Mouse (Mus musculus): ENCODE measurements around the gene Car7. TPM values are rescaled to one million over a fixed set of nuclear protein-coding genes. Genes with fewer than 3 reads are reported as not detected.

The Car7 gene
- polyA plus RNA-seq (2015; fragmentation: Nextera tagmentation; extraction: Ambion mirVana), result 0.84 and 0.87 TPM in 2 replicates

- Histone ChIP-seq H3K27me3 (replicated peaks; ENCODE audit: insufficient read depth, low read length) (no peaks in the 10 kb centered on the region), H3K9ac (replicated peaks; ENCODE audit: low read depth) (peak within 1 kb of the TSS; percentile 98), H3K4me2 (replicated peaks; ENCODE audit: low read depth, low read length) (peak within 1 kb of the TSS; percentile 79), H3K4me3 (ENCODE audit: low read depth, low read length) (peak within 1 kb of the TSS; percentile 93), H3K4me1 (ENCODE audit: insufficient read depth, low read depth, low read length) (peaks cover 3% of the 10 kb centered on the region; the same call in 1 of the 2 replicates), H3K36me3 (ENCODE audit: insufficient read depth, low read length) (peaks cover 5% of the 10 kb centered on the region; the same call in 1 of the 2 replicates), H3K9me3 (ENCODE audit: low read length) (no peaks in the 10 kb centered on the region), H3K27ac (ENCODE audit: low read length) (peak within 1 kb of the TSS; percentile 85)
- peak; percentile 98 for ATAC-seq
- WGBS, result 2% methylated on average over 68 of the region's 70 CpGs
- peak; percentile 98 for TF ChIP-seq CTCF (IDR thresholded peaks at IDR 0.05)
- TF ChIP-seq EP300 (IDR thresholded peaks at IDR 0.05), result no peak
- DNase-seq (ENCODE audit: low spot score), result peak; percentile 93
Measured at GRCm38 (mm10) chr8:104533971-104534778, at the start of gene Car7, which contains the start of gene Nae1. TSS of gene Car7 (plus strand) at chr8:104534689. TSS of gene Nae1 (minus strand) at chr8:104534637.

- Histone ChIP-seq H3K9ac (replicated peaks; ENCODE audit: low read depth) (peak within 1 kb of the TSS; percentile 54), H3K27me3 (replicated peaks; ENCODE audit: insufficient read depth, low read length) (no peaks in the 10 kb centered on the region), H3K9me3 (ENCODE audit: low read length) (no peaks in the 10 kb centered on the region), H3K4me2 (replicated peaks; ENCODE audit: low read depth, low read length) (peak within 1 kb of the TSS; percentile 100), H3K4me1 (ENCODE audit: insufficient read depth, low read depth, low read length) (no peaks in the 10 kb centered on the region; the same call in 1 of the 2 replicates), H3K4me3 (ENCODE audit: low read depth, low read length) (peak within 1 kb of the TSS; percentile 46), H3K27ac (ENCODE audit: low read length) (no peak within 1 kb of the TSS), H3K36me3 (ENCODE audit: insufficient read depth, low read length) (peaks cover 2% of the 10 kb centered on the region; the same call in 1 of the 2 replicates)
- 3% methylated on average over 62 of the region's 64 CpGs for WGBS
- peak; percentile 37 for DNase-seq (ENCODE audit: low spot score)
- TF ChIP-seq EP300 (IDR thresholded peaks at IDR 0.05) (no peak), CTCF (IDR thresholded peaks at IDR 0.05) (peak; percentile 30)
- peak; percentile 78 for ATAC-seq
Measured at GRCm38 (mm10) chr8:104509061-104510006, 25.2 kb upstream of the Car7 start, which contains the start of gene Terb1. TSS of gene Terb1 (minus strand) at chr8:104509910.

GRCm38 (mm10) chr8:104510134-104510533 is 24.4 kb upstream of the Car7 start:
- Histone ChIP-seq H3K4me1 (ENCODE audit: insufficient read depth, low read depth, low read length) (no peaks in the 10 kb centered on the region; the same call in 1 of the 2 replicates), H3K27ac (ENCODE audit: low read length) (no peak overlapping the region), H3K9me3 (ENCODE audit: low read length) (no peaks in the 10 kb centered on the region), H3K9ac (replicated peaks; ENCODE audit: low read depth) (no peak overlapping the region), H3K27me3 (replicated peaks; ENCODE audit: insufficient read depth, low read length) (no peaks in the 10 kb centered on the region), H3K36me3 (ENCODE audit: insufficient read depth, low read length) (peaks cover 9% of the 10 kb centered on the region), H3K4me2 (replicated peaks; ENCODE audit: low read depth, low read length) (no peak overlapping the region), H3K4me3 (ENCODE audit: low read depth, low read length) (no peak overlapping the region)
- DNase-seq (ENCODE audit: low spot score) (no peak), ATAC-seq (no peak)
- TF ChIP-seq CTCF (IDR thresholded peaks at IDR 0.05) (no peak), EP300 (IDR thresholded peaks at IDR 0.05) (no peak)
- WGBS, result 88% methylated on average over 3 of the region's 3 CpGs

- Histone ChIP-seq H3K4me1 (ENCODE audit: insufficient read depth, low read depth, low read length) (no peaks in the 10 kb centered on the region), H3K4me3 (ENCODE audit: low read depth, low read length) (no peak overlapping the region), H3K9ac (replicated peaks; ENCODE audit: low read depth) (no peak overlapping the region), H3K27me3 (replicated peaks; ENCODE audit: insufficient read depth, low read length) (no peaks in the 10 kb centered on the region), H3K4me2 (replicated peaks; ENCODE audit: low read depth, low read length) (no peak overlapping the region), H3K36me3 (ENCODE audit: insufficient read depth, low read length) (peaks cover 23% of the 10 kb centered on the region), H3K27ac (ENCODE audit: low read length) (no peak overlapping the region), H3K9me3 (ENCODE audit: low read length) (no peaks in the 10 kb centered on the region)
- ATAC-seq (peak; percentile 99), DNase-seq (ENCODE audit: low spot score) (peak; percentile 89)
- 54% methylated on average over 5 of the region's 5 CpGs for WGBS
- TF ChIP-seq CTCF (IDR thresholded peaks at IDR 0.05) (no peak), EP300 (IDR thresholded peaks at IDR 0.05) (0 out of 2 replicates have a peak, but pooled peaks have one; percentile 54)
Measured at GRCm38 (mm10) chr8:104517872-104518271, 16.6 kb upstream of the Car7 start.

GRCm38 (mm10) chr8:104529671-104530070 is 4.8 kb upstream of the Car7 start:
- no peak overlapping the region for H3K27ac ChIP-seq (ENCODE audit: low read length)
- TF ChIP-seq EP300 (IDR thresholded peaks at IDR 0.05), result no peak
- no peak for TF ChIP-seq CTCF (IDR thresholded peaks at IDR 0.05)
- H3K27me3 ChIP-seq (replicated peaks; ENCODE audit: insufficient read depth, low read length), result no peaks in the 10 kb centered on the region
- no peaks in the 10 kb centered on the region for H3K9me3 ChIP-seq (ENCODE audit: low read length)
- DNase-seq (ENCODE audit: low spot score) (no peak), ATAC-seq (no peak)
- WGBS, result 96% methylated on average over 6 of the region's 6 CpGs
- H3K4me2 ChIP-seq (replicated peaks; ENCODE audit: low read depth, low read length), result no peak overlapping the region
- H3K4me1 ChIP-seq (ENCODE audit: insufficient read depth, low read depth, low read length), result no peaks in the 10 kb centered on the region
- H3K9ac ChIP-seq (replicated peaks; ENCODE audit: low read depth), result no peak overlapping the region
- no peak overlapping the region for H3K4me3 ChIP-seq (ENCODE audit: low read depth, low read length)
- peaks cover 5% of the 10 kb centered on the region; the same call in 1 of the 2 replicates for H3K36me3 ChIP-seq (ENCODE audit: insufficient read depth, low read length)

Data from lung, postnatal 0 days (tissue).